Mouse (Mus musculus): ENCODE measurements around the gene Cyb5r2. TPM values are rescaled to one million over a fixed set of nuclear protein-coding genes. Genes with fewer than 3 reads are reported as not detected.

Cyb5r2 gene
- total and polyA plus RNA-seq, 3 experiments: not detected

- Histone ChIP-seq H3K4me1 (ENCODE audit: insufficient read depth, low read depth, low read length) (no peaks in the 10 kb centered on the region), H3K9me3 (replicated peaks) (peaks cover 41% of the 10 kb centered on the region), H3K4me3 (ENCODE audit: low read depth, low read length) (no peak overlapping the region), H3K36me3 (replicated peaks) (no peaks in the 10 kb centered on the region), H3K27me3 (ENCODE audit: insufficient read depth, low read length) (no peaks in the 10 kb centered on the region)
- TF ChIP-seq GATA2 (IDR thresholded peaks at IDR 0.05; ENCODE audit: borderline replicate concordance, low read depth, low read length) (no peak), GATA1 (IDR thresholded peaks at IDR 0.05; ENCODE audit: borderline replicate concordance, low read length) (no peak), POLR2AphosphoS5 (IDR thresholded peaks at IDR 0.05; ENCODE audit: insufficient replicate concordance, low read depth, low read length) (no peak), TAL1 (conservative IDR thresholded peaks at IDR 0.05; ENCODE audit: low read depth, low read length) (no peak)
- ATAC-seq (ENCODE audit: extremely low read depth, insufficient number of reproducible peaks, low FRiP score, poor library complexity, severe bottlenecking) (no peak), DNase-seq (ENCODE audit: low spot score) (no peak)
Observed at GRCm38 (mm10) chr7:107712743-107713142, 45.1 kb downstream of the Cyb5r2 start.

DNA sequence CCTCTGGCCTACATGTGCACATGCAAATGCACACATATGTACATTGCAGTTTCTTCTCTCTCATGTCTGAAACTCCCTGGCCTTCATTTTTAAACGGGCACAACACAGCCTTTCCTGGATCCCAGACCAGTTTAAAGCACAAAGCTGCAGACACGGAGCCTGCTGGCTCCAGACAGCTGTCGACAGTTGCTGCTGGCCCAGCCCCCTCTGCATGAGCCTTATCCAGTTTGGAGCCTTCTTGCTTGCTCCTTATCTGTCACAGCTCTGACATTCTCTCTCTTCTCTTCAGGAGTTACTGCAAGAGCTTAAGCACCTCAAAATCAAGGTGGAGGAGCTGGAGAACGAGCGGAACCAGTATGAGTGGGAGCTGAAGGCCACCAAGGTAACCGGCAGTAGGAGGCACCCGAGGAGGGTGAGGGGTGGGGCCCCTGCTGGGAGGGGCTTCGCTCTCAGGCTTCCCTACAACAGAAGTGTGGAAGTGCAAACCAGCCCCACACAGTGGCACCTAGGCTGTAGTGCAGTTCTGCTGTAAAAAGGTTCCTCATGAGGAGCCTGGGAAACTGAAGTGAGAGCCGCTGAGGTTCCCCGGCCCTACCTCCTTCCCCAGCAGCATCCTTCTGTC lies 49.2 kb downstream of the Cyb5r2 start:
- no peak for TF ChIP-seq TAL1 (conservative IDR thresholded peaks at IDR 0.05; ENCODE audit: low read depth, low read length)
- TF ChIP-seq CTCF (IDR thresholded peaks at IDR 0.05; ENCODE audit: low read depth, low read length): no peak
- no peak for TF ChIP-seq GATA2 (IDR thresholded peaks at IDR 0.05; ENCODE audit: borderline replicate concordance, low read depth, low read length)
- no peak for TF ChIP-seq POLR2AphosphoS5 (IDR thresholded peaks at IDR 0.05; ENCODE audit: insufficient replicate concordance, low read depth, low read length)
- no peak for TF ChIP-seq GATA1 (IDR thresholded peaks at IDR 0.05; ENCODE audit: borderline replicate concordance, low read length)

DNA sequence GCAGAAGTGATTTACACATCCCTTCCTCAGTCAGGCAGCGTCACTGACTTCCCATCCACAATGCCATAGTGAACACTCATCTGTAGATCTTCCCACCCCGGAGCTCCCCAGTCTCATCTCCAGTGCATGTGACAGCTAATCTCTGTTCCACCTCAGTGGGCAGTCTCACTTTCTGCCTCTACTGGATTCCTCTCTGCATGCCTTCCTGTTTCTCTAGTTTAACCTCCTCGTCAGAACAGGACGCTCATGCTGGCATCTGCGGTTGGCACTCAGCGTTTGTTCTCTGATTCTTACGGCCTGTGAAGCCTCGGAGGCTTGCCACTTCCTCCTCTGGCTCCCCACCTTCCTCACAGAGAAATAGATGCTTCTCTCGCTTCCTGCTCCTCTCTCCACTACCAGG lies 50.2 kb downstream of the Cyb5r2 start:
- Histone ChIP-seq H3K9me3 (replicated peaks) (peaks cover 54% of the 10 kb centered on the region), H3K4me1 (ENCODE audit: insufficient read depth, low read depth, low read length) (no peaks in the 10 kb centered on the region), H3K36me3 (replicated peaks) (no peaks in the 10 kb centered on the region), H3K27me3 (ENCODE audit: insufficient read depth, low read length) (no peaks in the 10 kb centered on the region), H3K4me3 (ENCODE audit: low read depth, low read length) (no peak overlapping the region)
- TF ChIP-seq GATA2 (IDR thresholded peaks at IDR 0.05; ENCODE audit: borderline replicate concordance, low read depth, low read length) (no peak), TAL1 (conservative IDR thresholded peaks at IDR 0.05; ENCODE audit: low read depth, low read length) (no peak), GATA1 (IDR thresholded peaks at IDR 0.05; ENCODE audit: borderline replicate concordance, low read length) (no peak), POLR2AphosphoS5 (IDR thresholded peaks at IDR 0.05; ENCODE audit: insufficient replicate concordance, low read depth, low read length) (no peak), CTCF (IDR thresholded peaks at IDR 0.05; ENCODE audit: low read depth, low read length) (no peak)
- ATAC-seq (ENCODE audit: extremely low read depth, insufficient number of reproducible peaks, low FRiP score, poor library complexity, severe bottlenecking) (no peak), DNase-seq (ENCODE audit: low spot score) (no peak)

More for the DNA sequence above, 49.2 kb downstream of the Cyb5r2 start:
- H3K9me3 ChIP-seq (replicated peaks): peaks cover 46% of the 10 kb centered on the region
- H3K36me3 ChIP-seq (replicated peaks): no peaks in the 10 kb centered on the region
- no peak overlapping the region for H3K4me3 ChIP-seq (ENCODE audit: low read depth, low read length)
- no peaks in the 10 kb centered on the region for H3K27me3 ChIP-seq (ENCODE audit: insufficient read depth, low read length)
- no peaks in the 10 kb centered on the region for H3K4me1 ChIP-seq (ENCODE audit: insufficient read depth, low read depth, low read length)
- ATAC-seq (ENCODE audit: extremely low read depth, insufficient number of reproducible peaks, low FRiP score, poor library complexity, severe bottlenecking) (no peak), DNase-seq (ENCODE audit: low spot score) (no peak)

DNA sequence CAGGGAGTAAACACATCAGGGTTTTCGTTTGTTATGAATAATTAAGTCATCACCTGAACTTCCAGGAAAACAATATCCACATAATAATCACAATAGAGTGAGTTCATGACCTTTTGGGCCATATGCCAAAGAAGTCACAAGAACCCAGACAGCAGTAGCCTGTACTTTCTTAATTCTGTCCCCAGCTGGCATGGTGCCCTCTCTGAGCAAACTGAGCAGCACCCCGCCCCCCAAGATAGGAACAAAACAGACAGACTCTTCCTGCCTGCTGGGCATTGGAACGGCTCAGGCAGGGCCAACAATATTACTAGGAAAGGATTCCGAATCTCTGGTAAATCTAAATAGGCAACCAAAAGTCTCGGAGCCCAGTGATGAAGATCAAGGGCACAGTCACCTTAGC lies 51.9 kb downstream of the Cyb5r2 start:
- DNase-seq (ENCODE audit: low spot score) (no peak), ATAC-seq (ENCODE audit: extremely low read depth, insufficient number of reproducible peaks, low FRiP score, poor library complexity, severe bottlenecking) (no peak)
- Histone ChIP-seq H3K4me3 (ENCODE audit: low read depth, low read length) (no peak overlapping the region), H3K36me3 (replicated peaks) (no peaks in the 10 kb centered on the region), H3K9me3 (replicated peaks) (peaks cover 55% of the 10 kb centered on the region), H3K27me3 (ENCODE audit: insufficient read depth, low read length) (no peaks in the 10 kb centered on the region), H3K4me1 (ENCODE audit: insufficient read depth, low read depth, low read length) (no peaks in the 10 kb centered on the region)
- TF ChIP-seq GATA2 (IDR thresholded peaks at IDR 0.05; ENCODE audit: borderline replicate concordance, low read depth, low read length): no peak
- no peak for TF ChIP-seq POLR2AphosphoS5 (IDR thresholded peaks at IDR 0.05; ENCODE audit: insufficient replicate concordance, low read depth, low read length)
- TF ChIP-seq TAL1 (conservative IDR thresholded peaks at IDR 0.05; ENCODE audit: low read depth, low read length): no peak
- no peak for TF ChIP-seq GATA1 (IDR thresholded peaks at IDR 0.05; ENCODE audit: borderline replicate concordance, low read length)
- no peak for TF ChIP-seq CTCF (IDR thresholded peaks at IDR 0.05; ENCODE audit: low read depth, low read length)

GRCm38 (mm10) chr7:107702461-107703380 lies 55.1 kb downstream of the Cyb5r2 start:
- H3K36me3 ChIP-seq (replicated peaks): no peaks in the 10 kb centered on the region
- no peaks in the 10 kb centered on the region for H3K27me3 ChIP-seq (ENCODE audit: insufficient read depth, low read length)
- no peak overlapping the region for H3K4me3 ChIP-seq (ENCODE audit: low read depth, low read length)
- H3K9me3 ChIP-seq (replicated peaks): peaks cover 55% of the 10 kb centered on the region
- DNase-seq (ENCODE audit: low spot score) (no peak), ATAC-seq (ENCODE audit: extremely low read depth, insufficient number of reproducible peaks, low FRiP score, poor library complexity, severe bottlenecking) (no peak)
- no peak for TF ChIP-seq POLR2AphosphoS5 (IDR thresholded peaks at IDR 0.05; ENCODE audit: insufficient replicate concordance, low read depth, low read length)
- TF ChIP-seq GATA2 (IDR thresholded peaks at IDR 0.05; ENCODE audit: borderline replicate concordance, low read depth, low read length): no peak
- H3K4me1 ChIP-seq (ENCODE audit: insufficient read depth, low read depth, low read length): no peaks in the 10 kb centered on the region

GRCm38 (mm10) chr7:107700646-107701045 lies 57.2 kb downstream of the Cyb5r2 start:
- Histone ChIP-seq H3K4me3 (ENCODE audit: low read depth, low read length) (no peak overlapping the region), H3K27me3 (ENCODE audit: insufficient read depth, low read length) (no peaks in the 10 kb centered on the region), H3K9me3 (replicated peaks) (peaks cover 56% of the 10 kb centered on the region), H3K4me1 (ENCODE audit: insufficient read depth, low read depth, low read length) (no peaks in the 10 kb centered on the region), H3K36me3 (replicated peaks) (no peaks in the 10 kb centered on the region)
- no peak for ATAC-seq (ENCODE audit: extremely low read depth, insufficient number of reproducible peaks, low FRiP score, poor library complexity, severe bottlenecking)
- no peak for TF ChIP-seq GATA1 (IDR thresholded peaks at IDR 0.05; ENCODE audit: borderline replicate concordance, low read length)
- TF ChIP-seq POLR2AphosphoS5 (IDR thresholded peaks at IDR 0.05; ENCODE audit: insufficient replicate concordance, low read depth, low read length): no peak
- no peak for TF ChIP-seq CTCF (IDR thresholded peaks at IDR 0.05; ENCODE audit: low read depth, low read length)
- no peak for TF ChIP-seq TAL1 (conservative IDR thresholded peaks at IDR 0.05; ENCODE audit: low read depth, low read length)
- TF ChIP-seq GATA2 (IDR thresholded peaks at IDR 0.05; ENCODE audit: borderline replicate concordance, low read depth, low read length): no peak
- DNase-seq (ENCODE audit: low spot score): no peak
